Mouse (Mus musculus): Measurements from ENCODE around the gene Gtf2a2. TPM values are rescaled to one million over a fixed set of nuclear protein-coding genes. Genes with fewer than 3 reads are reported as not detected.

Gtf2a2 gene
- polyA plus RNA-seq, 1 experiment from 2014 or later = 149 TPM

DNA sequence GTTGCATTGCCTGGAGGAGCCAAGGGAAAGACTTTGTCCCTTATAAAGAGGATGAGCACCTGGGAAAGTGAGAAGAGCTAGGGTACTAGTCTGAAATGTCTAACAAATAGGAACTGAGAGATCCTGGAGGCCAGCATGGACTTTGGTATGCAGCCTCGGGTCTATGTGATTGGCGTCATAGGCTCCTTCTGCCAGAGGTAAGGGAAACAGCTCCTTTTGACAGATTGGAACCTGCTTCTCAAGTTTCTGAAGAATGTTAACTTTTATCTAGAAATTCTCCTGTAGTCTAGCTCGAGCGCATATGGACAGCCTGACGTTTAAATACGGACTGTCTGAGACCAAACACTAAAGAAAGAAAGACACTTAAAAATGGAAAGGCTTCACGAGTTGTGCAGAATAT lies 25.6 kb downstream of the Gtf2a2 start, which contains the start of gene Gcnt3:
Gene Gcnt3 (minus strand): TSS at position 101 of the 400 bp plus-strand sequence.
- Histone ChIP-seq H3K27me3 (ENCODE audit: insufficient read depth, low read length) (no peaks in the 10 kb centered on the region), H3K27ac (ENCODE audit: low read depth) (no peak within 1 kb of the TSS), H3K4me1 (ENCODE audit: insufficient read depth) (no peaks in the 10 kb centered on the region), H3K4me3 (ENCODE audit: low read depth, low read length) (no peak within 1 kb of the TSS), H3K4me2 (ENCODE audit: low read depth, low read length) (no peak within 1 kb of the TSS), H3K36me3 (replicated peaks; ENCODE audit: insufficient read depth, low read length) (no peaks in the 10 kb centered on the region), H3K9ac (replicated peaks) (no peak within 1 kb of the TSS), H3K9me3 (ENCODE audit: low read length) (peaks cover 4% of the 10 kb centered on the region; the same call in 1 of the 2 replicates)
- WGBS (ENCODE audit: insufficient replicate concordance) = 86% methylated on average over 7 of the region's 7 CpGs
- ATAC-seq (no peak), DNase-seq (no peak)
- TF ChIP-seq CTCF (IDR thresholded peaks at IDR 0.05; ENCODE audit: low read depth) (no peak), EP300 (IDR thresholded peaks at IDR 0.05; ENCODE audit: low read depth) (no peak)

DNA sequence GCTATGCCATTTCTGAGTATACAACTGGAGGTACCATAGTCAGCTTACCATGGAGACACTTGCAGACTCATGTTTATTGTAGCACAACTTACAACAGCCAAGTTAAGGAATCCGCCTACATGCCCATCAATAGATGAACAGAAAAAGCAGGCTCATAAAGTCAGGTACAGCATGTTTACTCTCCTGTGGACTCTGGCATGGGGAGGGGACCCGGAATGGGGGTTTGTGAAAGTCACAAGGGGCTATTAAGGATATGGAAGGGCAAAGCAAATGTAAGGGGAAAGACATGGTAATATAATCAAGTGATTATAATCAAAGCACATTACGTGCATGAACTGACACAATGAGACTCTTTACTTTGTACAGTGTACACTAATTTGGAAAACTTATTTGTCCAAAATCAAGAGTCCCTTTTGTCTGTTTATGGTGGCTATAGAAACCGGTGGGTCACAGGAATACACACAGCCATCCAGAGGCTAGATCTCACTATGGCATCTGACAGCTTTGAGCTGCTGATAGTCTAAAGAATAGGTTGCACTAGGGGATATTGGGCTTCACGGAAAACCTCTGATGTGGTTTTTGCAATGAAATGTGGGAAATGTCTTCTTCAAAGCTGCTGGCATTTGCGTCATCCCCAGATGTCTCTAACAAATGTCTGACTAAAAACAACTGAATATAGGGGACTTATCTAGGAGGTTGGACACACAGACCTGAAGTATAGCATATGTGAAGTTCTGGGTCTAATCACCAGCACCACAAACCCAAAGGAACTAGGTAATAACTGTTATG lies 27.4 kb downstream of the Gtf2a2 start:
- TF ChIP-seq CTCF (IDR thresholded peaks at IDR 0.05; ENCODE audit: low read depth) = no peak
- TF ChIP-seq EP300 (IDR thresholded peaks at IDR 0.05; ENCODE audit: low read depth) = no peak
- H3K4me2 ChIP-seq (ENCODE audit: low read depth, low read length) = no peak overlapping the region
- peaks cover 4% of the 10 kb centered on the region; the same call in 1 of the 2 replicates for H3K9me3 ChIP-seq (ENCODE audit: low read length)
- no peak overlapping the region for H3K9ac ChIP-seq (replicated peaks)
- no peak overlapping the region for H3K4me3 ChIP-seq (ENCODE audit: low read depth, low read length)
- ATAC-seq (no peak), DNase-seq (no peak)
- H3K4me1 ChIP-seq (ENCODE audit: insufficient read depth) = no peaks in the 10 kb centered on the region
- 75% methylated on average over 6 of the region's 6 CpGs for WGBS (ENCODE audit: insufficient replicate concordance)
- H3K27me3 ChIP-seq (ENCODE audit: insufficient read depth, low read length) = no peaks in the 10 kb centered on the region
- no peaks in the 10 kb centered on the region for H3K36me3 ChIP-seq (replicated peaks; ENCODE audit: insufficient read depth, low read length)
- no peak overlapping the region for H3K27ac ChIP-seq (ENCODE audit: low read depth)

DNA sequence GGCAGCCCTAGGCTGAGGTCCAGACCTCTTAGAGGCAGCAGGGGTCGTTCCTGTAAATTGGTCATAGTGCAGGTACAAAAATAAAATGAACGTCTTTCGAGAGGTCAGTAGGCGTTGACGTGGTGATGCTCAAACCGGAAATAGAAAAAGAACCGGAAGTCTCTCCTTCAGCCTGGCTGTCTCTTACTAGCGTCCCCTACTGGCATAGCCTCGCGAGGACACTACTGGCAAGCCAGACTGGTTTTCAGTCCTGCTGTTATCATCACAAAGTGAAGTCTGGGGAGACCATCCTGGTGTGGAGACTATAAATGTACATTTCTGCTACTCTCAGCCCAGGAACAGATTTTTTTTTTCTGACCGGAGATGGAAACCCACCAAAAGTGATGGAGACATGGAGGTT lies 28.2 kb downstream of the Gtf2a2 start:
- ATAC-seq (no peak), DNase-seq (no peak)
- peaks cover 4% of the 10 kb centered on the region; the same call in 1 of the 2 replicates for H3K9me3 ChIP-seq (ENCODE audit: low read length)
- H3K27ac ChIP-seq (ENCODE audit: low read depth) = no peak overlapping the region
- no peak overlapping the region for H3K9ac ChIP-seq (replicated peaks)
- TF ChIP-seq CTCF (IDR thresholded peaks at IDR 0.05; ENCODE audit: low read depth) (no peak), EP300 (IDR thresholded peaks at IDR 0.05; ENCODE audit: low read depth) (no peak)
- no peaks in the 10 kb centered on the region for H3K27me3 ChIP-seq (ENCODE audit: insufficient read depth, low read length)
- no peak overlapping the region for H3K4me2 ChIP-seq (ENCODE audit: low read depth, low read length)
- WGBS (ENCODE audit: insufficient replicate concordance) = 76% methylated on average over 11 of the region's 11 CpGs
- H3K4me1 ChIP-seq (ENCODE audit: insufficient read depth) = no peaks in the 10 kb centered on the region
- no peak overlapping the region for H3K4me3 ChIP-seq (ENCODE audit: low read depth, low read length)
- H3K36me3 ChIP-seq (replicated peaks; ENCODE audit: insufficient read depth, low read length) = no peaks in the 10 kb centered on the region

- H3K27ac ChIP-seq (ENCODE audit: low read depth) = no peak overlapping the region
- H3K9me3 ChIP-seq (ENCODE audit: low read length) = peaks cover 4% of the 10 kb centered on the region; the same call in 1 of the 2 replicates
- no peaks in the 10 kb centered on the region for H3K27me3 ChIP-seq (ENCODE audit: insufficient read depth, low read length)
- 80% methylated on average over 4 of the region's 4 CpGs for WGBS (ENCODE audit: insufficient replicate concordance)
- H3K4me2 ChIP-seq (ENCODE audit: low read depth, low read length) = no peak overlapping the region
- ATAC-seq (no peak), DNase-seq (no peak)
- H3K4me3 ChIP-seq (ENCODE audit: low read depth, low read length) = no peak overlapping the region
- no peak overlapping the region for H3K9ac ChIP-seq (replicated peaks)
- TF ChIP-seq CTCF (IDR thresholded peaks at IDR 0.05; ENCODE audit: low read depth) (no peak), EP300 (IDR thresholded peaks at IDR 0.05; ENCODE audit: low read depth) (no peak)
- H3K4me1 ChIP-seq (ENCODE audit: insufficient read depth) = peaks cover 5% of the 10 kb centered on the region
- no peaks in the 10 kb centered on the region for H3K36me3 ChIP-seq (replicated peaks; ENCODE audit: insufficient read depth, low read length)
These were observed 29.8 kb downstream of the Gtf2a2 start for GRCm38 (mm10) chr9:70042137-70042536.

DNA sequence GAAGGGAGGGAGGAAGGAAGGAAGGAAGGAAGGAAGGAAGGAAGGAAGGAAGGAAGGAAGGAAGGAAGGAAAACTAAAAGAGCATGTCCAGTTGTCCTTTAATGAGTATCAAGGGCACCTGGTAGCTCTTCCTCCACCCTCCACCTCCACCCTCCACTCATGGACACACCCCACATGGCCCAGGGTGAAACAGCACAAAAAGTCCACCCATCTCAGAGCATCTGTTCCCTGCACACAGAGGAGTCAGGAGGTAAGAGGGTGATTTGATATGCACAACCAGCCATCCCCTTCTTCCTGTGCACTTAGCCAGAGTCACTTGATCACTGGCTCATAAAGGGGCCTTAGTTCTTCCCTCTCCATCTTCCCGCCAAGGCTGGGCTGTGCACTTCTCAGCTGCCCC lies 30.6 kb downstream of the Gtf2a2 start:
- H3K27me3 ChIP-seq (ENCODE audit: insufficient read depth, low read length) = no peaks in the 10 kb centered on the region
- no peaks in the 10 kb centered on the region for H3K36me3 ChIP-seq (replicated peaks; ENCODE audit: insufficient read depth, low read length)
- no peak overlapping the region for H3K4me3 ChIP-seq (ENCODE audit: low read depth, low read length)
- no peak overlapping the region for H3K4me2 ChIP-seq (ENCODE audit: low read depth, low read length)
- peaks cover 5% of the 10 kb centered on the region for H3K4me1 ChIP-seq (ENCODE audit: insufficient read depth)
- WGBS (ENCODE audit: insufficient replicate concordance) = 88% methylated on average over 1 of the region's 1 CpGs
- no peak overlapping the region for H3K9ac ChIP-seq (replicated peaks)
- no peak overlapping the region for H3K27ac ChIP-seq (ENCODE audit: low read depth)
- TF ChIP-seq EP300 (IDR thresholded peaks at IDR 0.05; ENCODE audit: low read depth) (no peak), CTCF (IDR thresholded peaks at IDR 0.05; ENCODE audit: low read depth) (no peak)
- DNase-seq = no peak
- peaks cover 4% of the 10 kb centered on the region; the same call in 1 of the 2 replicates for H3K9me3 ChIP-seq (ENCODE audit: low read length)
- no peak for ATAC-seq

DNA sequence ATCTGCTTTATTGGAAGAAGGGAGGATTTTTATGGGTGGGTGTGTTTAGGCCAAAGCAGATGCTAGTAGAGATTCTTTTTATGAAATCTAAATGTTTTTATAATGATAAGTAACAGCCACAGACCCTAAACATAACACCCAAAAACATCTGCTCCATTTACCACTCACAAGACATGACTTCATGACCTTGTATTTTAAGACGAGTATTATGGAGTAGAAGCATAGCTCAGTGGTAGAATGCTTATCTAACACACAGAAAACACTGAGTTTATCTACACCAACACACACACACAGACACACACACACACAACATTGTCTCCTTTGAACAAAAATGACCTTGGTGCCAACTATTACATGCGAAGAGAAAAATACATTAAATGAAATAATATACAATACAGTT lies 32.5 kb downstream of the Gtf2a2 start:
- peaks cover 5% of the 10 kb centered on the region for H3K4me1 ChIP-seq (ENCODE audit: insufficient read depth)
- H3K4me2 ChIP-seq (ENCODE audit: low read depth, low read length) = no peak overlapping the region
- peak; percentile 65 for TF ChIP-seq EP300 (IDR thresholded peaks at IDR 0.05; ENCODE audit: low read depth)
- no peak for TF ChIP-seq CTCF (IDR thresholded peaks at IDR 0.05; ENCODE audit: low read depth)
- DNase-seq = no peak
- no peaks in the 10 kb centered on the region for H3K9me3 ChIP-seq (ENCODE audit: low read length)
- H3K9ac ChIP-seq (replicated peaks) = no peak overlapping the region
- H3K36me3 ChIP-seq (replicated peaks; ENCODE audit: insufficient read depth, low read length) = no peaks in the 10 kb centered on the region
- ATAC-seq = peak; percentile 47
- WGBS (ENCODE audit: insufficient replicate concordance) = 46% methylated on average over 2 of the region's 2 CpGs
- peaks cover 8% of the 10 kb centered on the region; the same call in 1 of the 2 replicates for H3K27me3 ChIP-seq (ENCODE audit: insufficient read depth, low read length)
- H3K27ac ChIP-seq (ENCODE audit: low read depth) = no peak overlapping the region
- H3K4me3 ChIP-seq (ENCODE audit: low read depth, low read length) = no peak overlapping the region
